Comparison of ENCODE assay signal across 8 mouse cellular contexts in genomic region chr12:76369206-76369977, GRCm38 (mm10). TPM values are rescaled to one million over a fixed set of nuclear protein-coding genes. Genes with fewer than 3 reads are reported as not detected.
A peak's percentile ranks its signal among the peaks of the same experiment; 100 is the strongest.
DNase-seq lines count a peak whose midpoint lies in the region; ATAC-seq and TF ChIP-seq lines count a peak whose summit lies in the region.

Gene Zbtb25 (minus strand): TSS chr12:76369602.

- H3K36me3 ChIP-seq in forebrain, embryonic 16.5 days (ENCODE audit: control insufficient read depth, insufficient read depth), result no peaks in the 10 kb centered on the region
- no peaks in the 10 kb centered on the region for H3K36me3 ChIP-seq in neural tube, embryonic 15.5 days

- peak within 1 kb of the TSS; percentile 94 for H3K4me3 ChIP-seq in forebrain, embryonic 16.5 days (replicated peaks; ENCODE audit: low read length)
- H3K4me3 ChIP-seq in layer of hippocampus, adult 2 months, result peak within 1 kb of the TSS; percentile 90
- H3K4me3 ChIP-seq in lung, adult 2 months (replicated peaks; ENCODE audit: extremely low read depth, low read depth, low read length), result peak within 1 kb of the TSS; percentile 89
- H3K4me3 ChIP-seq in neural tube, embryonic 15.5 days (replicated peaks), result peak within 1 kb of the TSS; percentile 97

- under 1% methylated on average over 92 of the region's 96 CpGs for WGBS in forebrain, embryonic 16.5 days
- WGBS in lung, adult 2 months, result under 1% methylated on average over 94 of the region's 96 CpGs
- WGBS in neural tube, embryonic 15.5 days, result under 1% methylated on average over 93 of the region's 96 CpGs

- TF ChIP-seq POLR2A in lung, adult 2 months (IDR thresholded peaks at IDR 0.05; ENCODE audit: borderline replicate concordance, extremely low read depth, low read depth, low read length), result peak; percentile 46; the same call in 1 of the 2 replicates

- peaks cover 41% of the 10 kb centered on the region for H3K4me1 ChIP-seq in forebrain, embryonic 16.5 days (replicated peaks; ENCODE audit: control insufficient read depth, insufficient read depth, low read length)
- H3K4me1 ChIP-seq in lung, adult 2 months (ENCODE audit: control insufficient read depth, insufficient read depth, low read length), result peaks cover 13% of the 10 kb centered on the region; the same call in 1 of the 2 replicates
- peaks cover 39% of the 10 kb centered on the region for H3K4me1 ChIP-seq in neural tube, embryonic 15.5 days

- no peak for TF ChIP-seq CTCF in layer of hippocampus, adult 2 months (conservative IDR thresholded peaks at IDR 0.05)
- no peak for TF ChIP-seq CTCF in lung, adult 2 months (IDR thresholded peaks at IDR 0.05; ENCODE audit: insufficient read depth, low read length)

- H3K4me2 ChIP-seq in forebrain, embryonic 16.5 days (ENCODE audit: low read length), result peak within 1 kb of the TSS; percentile 89
- H3K4me2 ChIP-seq in neural tube, embryonic 15.5 days, result peak within 1 kb of the TSS; percentile 90

- DNase-seq in ES-CJ7 (ENCODE audit: low read depth, low spot score), result peak; percentile 83
- peak; percentile 96 for DNase-seq in cerebellum, adult 11-12 months
- DNase-seq in heart, postnatal 36 days, result peak; percentile 74 to 86
- DNase-seq in layer of hippocampus, adult 2 months (ENCODE audit: low spot score in 2 of 2), result peak; percentile 89 to 90
- peak; percentile 73 for DNase-seq in lung, adult 2 months
- DNase-seq in testis, postnatal 10 days (ENCODE audit: low spot score), result peak; percentile 88

- no peaks in the 10 kb centered on the region for H3K27me3 ChIP-seq in forebrain, embryonic 16.5 days (replicated peaks; ENCODE audit: control insufficient read depth, insufficient read depth, low read length)
- no peaks in the 10 kb centered on the region for H3K27me3 ChIP-seq in neural tube, embryonic 15.5 days (replicated peaks)

- peak within 1 kb of the TSS; percentile 97 for H3K27ac ChIP-seq in forebrain, embryonic 16.5 days (ENCODE audit: low read length)
- H3K27ac ChIP-seq in layer of hippocampus, adult 2 months, result peak within 1 kb of the TSS; percentile 99
- peak within 1 kb of the TSS; percentile 98 for H3K27ac ChIP-seq in neural tube, embryonic 15.5 days (replicated peaks)

- H3K9me3 ChIP-seq in forebrain, embryonic 16.5 days (ENCODE audit: control insufficient read depth, low read length), result no peaks in the 10 kb centered on the region
- H3K9me3 ChIP-seq in neural tube, embryonic 15.5 days (replicated peaks), result no peaks in the 10 kb centered on the region

- H3K9ac ChIP-seq in forebrain, embryonic 16.5 days (replicated peaks; ENCODE audit: low read depth, low read length), result peak within 1 kb of the TSS; percentile 98
- peak within 1 kb of the TSS; percentile 99 for H3K9ac ChIP-seq in neural tube, embryonic 15.5 days (replicated peaks)

- peak; percentile 89 for ATAC-seq in forebrain, embryonic 16.5 days
- ATAC-seq in neural tube, embryonic 15.5 days (ENCODE audit: low FRiP score), result peak; percentile 90

- intact Hi-C loops in heart, postnatal 36 days (cut with DNase I), result no loop called here

RNA-seq across cellular contexts. Expression of gene Zbtb25, which starts in this region (rescaled TPM):
- polyA plus RNA-seq in forebrain, embryonic 16.5 days (2015; fragmentation: Nextera tagmentation; extraction: Ambion mirVana), result 16.5 and 17.1 TPM in 2 replicates
- 10 to 100 TPM in 1 of 2 experiments, 1 to 10 TPM in 1; 5.4 to 10.4 TPM for total RNA-seq in heart, postnatal 36 days (2021)
- 10 to 100 TPM; 17.6 to 23.6 TPM for total RNA-seq in layer of hippocampus, adult 2 months (2021)
- polyA plus RNA-seq in lung, adult 2 months (2012; rRNA removed), result 6.4 and 6.8 TPM in 2 replicates
- 13.1 and 15.2 TPM in 2 replicates for polyA plus RNA-seq in neural tube, embryonic 15.5 days (2015; fragmentation: Nextera tagmentation; extraction: Ambion mirVana)

Comparison
In these comparisons a context has a peak if more than half of its experiments do, and no peak if none do; other contexts are left out.
1. Peak in every context shown above with its lines: DNase-seq, ATAC-seq, H3K4me3 ChIP-seq and H3K27ac ChIP-seq.